Mouse (Mus musculus): ENCODE data around the gene Nanos1. TPM values are rescaled to one million over a fixed set of nuclear protein-coding genes. Genes with fewer than 3 reads are reported as not detected.

The Nanos1 gene
- polyA plus RNA-seq, 1 experiment from 2014 or later = 2.1 TPM

DNA sequence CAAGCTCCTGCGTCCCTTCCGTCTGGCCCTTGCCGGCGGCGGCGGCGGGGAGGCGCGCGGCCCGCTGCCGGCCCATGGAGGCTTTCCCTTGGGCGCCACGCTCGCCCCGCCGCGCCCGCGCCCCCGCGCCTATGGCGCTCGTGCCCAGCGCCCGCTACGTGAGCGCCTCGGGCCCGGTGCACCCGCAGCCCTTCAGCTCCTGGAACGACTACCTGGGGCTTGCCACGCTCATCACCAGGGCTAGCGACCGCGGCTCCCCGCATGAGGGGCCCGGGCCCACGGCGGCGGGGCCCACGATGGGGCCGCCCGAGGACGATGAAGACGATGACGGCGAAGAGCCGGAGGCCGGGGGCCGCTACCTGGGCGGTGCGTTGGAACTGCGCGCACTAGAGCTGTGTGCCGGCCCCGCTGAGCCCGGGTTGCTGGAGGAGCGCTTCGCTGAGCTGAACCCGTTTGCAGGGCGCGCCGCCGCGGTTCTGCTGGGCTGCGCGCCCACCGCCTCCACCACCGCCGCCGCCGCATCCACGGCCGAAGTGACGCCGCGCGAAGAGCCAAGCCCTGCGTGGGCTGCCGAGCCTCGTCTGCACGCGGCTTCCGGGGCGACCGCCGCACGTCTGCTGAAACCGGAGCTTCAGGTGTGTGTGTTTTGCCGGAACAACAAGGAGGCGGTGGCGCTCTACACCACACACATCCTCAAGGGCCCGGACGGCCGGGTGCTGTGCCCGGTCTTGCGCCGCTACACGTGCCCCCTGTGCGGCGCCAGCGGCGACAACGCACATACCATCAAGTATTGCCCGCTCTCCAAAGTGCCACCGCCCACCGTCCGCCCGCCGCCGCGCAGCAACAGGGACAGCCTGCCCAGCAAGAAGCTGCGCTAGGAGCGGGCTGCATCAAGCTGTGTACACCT lies 658 bp downstream of the Nanos1 start:
- Histone ChIP-seq H3K27me3 (no peaks in the 10 kb centered on the region), H3K4me2 (replicated peaks) (peak overlapping the region; percentile 100), H3K9me3 (replicated peaks) (no peaks in the 10 kb centered on the region), H3K4me3 (replicated peaks) (peak overlapping the region; percentile 80), H3K9ac (peak overlapping the region; percentile 45), H3K36me3 (peaks cover 9% of the 10 kb centered on the region), H3K4me1 (peaks cover 14% of the 10 kb centered on the region), H3K27ac (replicated peaks) (peak overlapping the region; percentile 39)
- peak; percentile 41 for ATAC-seq (ENCODE audit: insufficient number of reproducible peaks, low FRiP score, low TSS enrichment, low read depth)
- under 1% methylated on average over 92 of the region's 115 CpGs for WGBS

DNA sequence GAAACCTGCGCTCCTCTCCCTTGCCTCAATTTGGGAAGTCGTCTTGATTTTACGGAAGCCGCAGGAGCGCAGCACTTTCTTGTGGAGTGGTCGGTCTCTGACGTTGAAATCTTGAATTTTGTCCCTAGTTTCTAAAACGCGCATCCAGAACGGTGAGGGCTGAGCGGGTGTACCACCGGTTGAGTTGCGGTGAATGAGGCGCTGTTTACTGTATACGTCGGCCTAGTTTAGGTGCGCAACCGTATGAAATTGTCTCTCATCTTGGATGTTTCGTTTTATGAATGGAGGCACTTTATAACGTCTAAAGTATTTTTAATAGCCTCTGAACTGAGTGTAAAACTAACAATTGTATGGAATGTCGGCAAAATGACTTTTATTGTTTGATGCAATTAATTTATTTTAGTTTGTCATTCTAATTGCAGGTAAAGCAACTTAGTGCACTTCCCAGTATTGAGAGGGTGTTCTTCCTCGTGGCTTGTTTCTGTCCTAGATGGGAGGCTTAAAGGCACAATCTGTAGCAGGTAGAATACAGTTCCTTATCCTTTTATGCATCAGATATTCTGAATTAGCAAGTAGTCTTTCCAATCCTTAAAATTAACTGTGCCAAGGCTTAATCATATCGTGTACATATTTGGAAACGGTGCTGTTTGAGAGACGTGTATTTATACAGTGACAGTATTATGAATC lies 1.5 kb downstream of the Nanos1 start:
- 5% methylated on average over 25 of the region's 25 CpGs for WGBS
- H3K4me3 ChIP-seq (replicated peaks) = peak overlapping the region; percentile 80
- peak overlapping the region; percentile 100 for H3K4me2 ChIP-seq (replicated peaks)
- no peak overlapping the region for H3K27ac ChIP-seq (replicated peaks)
- H3K36me3 ChIP-seq = peaks cover 13% of the 10 kb centered on the region
- H3K27me3 ChIP-seq = no peaks in the 10 kb centered on the region
- H3K4me1 ChIP-seq = peaks cover 14% of the 10 kb centered on the region
- H3K9ac ChIP-seq = no peak overlapping the region; the same call in 1 of the 2 replicates
- no peak for ATAC-seq (ENCODE audit: insufficient number of reproducible peaks, low FRiP score, low TSS enrichment, low read depth)
- H3K9me3 ChIP-seq (replicated peaks) = no peaks in the 10 kb centered on the region

DNA sequence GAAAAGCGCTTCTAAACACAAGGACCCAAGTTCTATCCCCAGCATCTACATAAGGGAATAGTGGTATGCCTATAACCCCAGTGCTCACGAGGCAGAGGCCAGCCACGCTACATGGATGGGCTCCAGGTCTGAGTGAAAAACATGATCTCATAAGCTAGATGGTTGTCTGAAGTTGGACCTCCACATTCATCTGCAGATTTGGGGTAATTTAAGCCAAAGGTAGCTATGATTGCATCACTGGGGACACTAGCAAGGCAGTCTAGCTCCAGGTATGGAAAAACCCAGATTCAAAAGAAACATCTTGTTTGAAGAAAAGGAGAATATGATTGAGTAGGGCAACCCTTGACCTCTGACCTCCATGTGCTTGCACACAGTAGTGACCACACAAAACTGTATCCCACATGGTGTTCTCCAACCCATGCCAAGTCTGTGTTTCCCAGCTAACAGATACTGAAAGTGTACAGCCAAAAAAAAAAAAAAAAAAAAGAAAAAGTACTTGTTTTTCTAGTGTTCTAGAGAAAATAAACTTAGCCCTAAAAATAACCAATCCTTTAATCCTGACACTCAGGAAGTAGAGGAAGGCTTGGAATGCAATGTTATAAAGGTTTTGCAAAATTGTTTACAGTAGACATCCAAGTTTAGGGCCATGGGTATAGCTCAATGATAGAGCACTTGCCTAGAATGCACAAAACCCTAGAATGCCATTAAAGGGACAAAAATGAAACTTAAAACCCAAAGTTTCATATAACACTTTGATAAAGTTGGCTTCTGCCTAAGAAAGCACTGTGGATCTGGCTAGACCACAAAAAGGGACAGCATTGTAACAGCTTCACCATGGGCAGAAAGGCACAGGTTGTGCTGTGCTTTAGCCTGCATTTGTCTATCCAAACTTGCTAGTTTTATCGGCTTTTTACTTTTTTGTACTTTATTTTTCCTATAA lies 3.4 kb downstream of the Nanos1 start:
- Histone ChIP-seq H3K9me3 (replicated peaks) (no peaks in the 10 kb centered on the region), H3K27ac (replicated peaks) (no peak overlapping the region), H3K27me3 (no peaks in the 10 kb centered on the region), H3K4me1 (peaks cover 14% of the 10 kb centered on the region), H3K9ac (no peak overlapping the region), H3K36me3 (peaks cover 30% of the 10 kb centered on the region), H3K4me3 (replicated peaks) (no peak overlapping the region), H3K4me2 (replicated peaks) (no peak overlapping the region)
- no peak for ATAC-seq (ENCODE audit: insufficient number of reproducible peaks, low FRiP score, low TSS enrichment, low read depth)
- 67% methylated on average over 4 of the region's 4 CpGs for WGBS

DNA sequence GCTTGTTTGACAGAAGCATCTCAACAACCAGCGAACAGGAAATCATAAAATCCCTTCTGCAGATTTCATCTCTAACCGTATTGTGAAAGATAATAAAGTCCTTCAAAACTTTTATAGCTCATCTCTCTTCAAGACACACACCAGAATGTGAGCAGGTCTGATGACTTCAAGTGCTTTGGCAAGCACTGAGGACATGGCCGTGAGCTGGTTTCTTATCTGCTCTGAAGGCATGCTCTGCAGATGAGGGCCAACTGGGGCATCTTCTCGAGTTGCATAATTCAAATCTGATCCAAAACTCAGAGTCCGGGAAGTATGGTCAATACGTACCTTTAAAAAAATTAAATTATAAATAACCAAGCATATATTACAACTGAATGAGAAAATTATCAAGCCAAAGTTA lies 17.6 kb downstream of the Nanos1 start:
- Histone ChIP-seq H3K4me1 (no peaks in the 10 kb centered on the region), H3K4me3 (replicated peaks) (no peak overlapping the region), H3K9ac (no peak overlapping the region), H3K27ac (replicated peaks) (no peak overlapping the region), H3K36me3 (peaks cover 74% of the 10 kb centered on the region), H3K4me2 (replicated peaks) (no peak overlapping the region), H3K9me3 (replicated peaks) (no peaks in the 10 kb centered on the region), H3K27me3 (no peaks in the 10 kb centered on the region)
- WGBS = 86% methylated on average over 6 of the region's 6 CpGs
- no peak for ATAC-seq (ENCODE audit: insufficient number of reproducible peaks, low FRiP score, low TSS enrichment, low read depth)

DNA sequence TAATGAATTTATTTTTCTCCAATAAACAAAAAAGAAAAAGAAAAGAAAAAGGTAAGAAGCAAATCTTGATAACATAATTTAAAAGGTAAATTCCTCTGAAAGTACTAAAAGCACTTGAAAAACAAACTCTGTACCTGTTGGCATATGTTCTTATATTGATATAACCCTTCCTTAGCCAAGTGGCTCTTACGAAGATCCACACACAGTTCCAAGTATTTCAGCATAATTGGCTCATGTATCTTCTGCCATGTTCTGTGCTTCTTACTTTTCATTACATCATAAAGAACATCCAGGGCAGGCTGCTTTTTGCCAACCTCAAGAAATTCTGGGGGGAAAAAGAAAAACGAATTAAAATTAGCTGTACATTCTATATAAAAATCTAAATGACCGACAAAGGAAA lies 26.2 kb downstream of the Nanos1 start:
- H3K9me3 ChIP-seq (replicated peaks) = no peaks in the 10 kb centered on the region
- H3K27ac ChIP-seq (replicated peaks) = no peak overlapping the region
- ATAC-seq (ENCODE audit: insufficient number of reproducible peaks, low FRiP score, low TSS enrichment, low read depth) = no peak
- H3K27me3 ChIP-seq = no peaks in the 10 kb centered on the region
- WGBS = 84% methylated on average over 3 of the region's 3 CpGs
- H3K9ac ChIP-seq = no peak overlapping the region
- no peak overlapping the region for H3K4me2 ChIP-seq (replicated peaks)
- H3K4me3 ChIP-seq (replicated peaks) = no peak overlapping the region
- peaks cover 4% of the 10 kb centered on the region; the same call in 1 of the 2 replicates for H3K4me1 ChIP-seq
- peaks cover 23% of the 10 kb centered on the region for H3K36me3 ChIP-seq

DNA sequence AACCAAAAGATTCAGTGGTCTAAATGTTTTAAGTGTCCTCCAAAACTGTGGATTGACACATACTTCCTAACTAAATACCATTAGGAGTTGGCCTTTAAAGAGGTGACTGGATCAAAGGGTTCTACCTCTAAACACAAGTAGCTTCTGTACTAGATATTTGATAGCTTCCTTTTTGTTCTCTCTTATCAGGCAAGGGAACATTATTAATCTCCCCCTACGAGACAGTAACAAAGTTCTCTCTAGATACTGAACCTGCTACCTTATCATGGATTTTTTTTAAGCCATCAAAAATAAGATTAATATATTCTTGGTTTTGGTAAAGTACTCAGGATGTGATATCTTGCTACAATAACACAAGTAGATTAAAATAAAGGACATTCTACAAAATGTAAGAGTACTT lies 28.9 kb downstream of the Nanos1 start:
- Histone ChIP-seq H3K9ac (no peak overlapping the region), H3K4me1 (peaks cover 7% of the 10 kb centered on the region; the same call in 1 of the 2 replicates), H3K4me2 (replicated peaks) (no peak overlapping the region), H3K9me3 (replicated peaks) (no peaks in the 10 kb centered on the region), H3K36me3 (peaks cover 11% of the 10 kb centered on the region), H3K27ac (replicated peaks) (no peak overlapping the region), H3K27me3 (no peaks in the 10 kb centered on the region), H3K4me3 (replicated peaks) (no peak overlapping the region)
- WGBS = 58% methylated on average over 1 of the region's 1 CpGs
- no peak for ATAC-seq (ENCODE audit: insufficient number of reproducible peaks, low FRiP score, low TSS enrichment, low read depth)

DNA sequence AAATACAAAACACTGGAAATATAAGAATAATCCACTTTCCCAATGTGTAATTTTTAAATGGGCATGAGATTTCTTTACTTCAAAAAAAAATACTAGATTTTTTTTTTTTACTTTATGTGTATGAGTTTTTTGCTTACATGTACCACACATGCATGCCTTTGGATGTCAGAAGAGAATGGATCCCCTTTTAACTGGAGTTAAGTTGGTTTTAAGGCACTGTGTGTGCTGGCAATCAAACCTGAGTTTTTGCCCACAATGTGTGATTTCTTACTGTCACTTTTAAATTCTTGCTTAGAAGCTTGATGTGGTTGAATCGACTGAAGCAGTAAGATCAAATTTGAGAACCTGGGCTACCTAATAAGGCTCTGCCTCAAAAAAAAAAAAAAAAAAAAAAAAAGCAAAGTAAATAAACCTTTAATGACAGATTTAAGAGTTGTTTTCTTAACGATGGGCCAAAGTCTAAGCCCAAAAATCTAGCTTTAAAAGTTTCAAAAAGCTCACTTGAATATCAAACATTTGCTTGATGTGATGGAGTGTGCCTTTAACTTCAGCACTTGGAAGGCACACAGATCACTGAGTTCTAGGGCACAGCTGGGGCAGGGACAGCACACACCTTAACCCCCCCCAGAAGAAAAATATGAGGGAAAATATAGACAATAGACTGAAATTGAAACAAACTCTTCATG lies 31.8 kb downstream of the Nanos1 start:
- Histone ChIP-seq H3K27me3 (no peaks in the 10 kb centered on the region), H3K4me2 (replicated peaks) (0 out of 2 replicates have a peak overlapping the region, but pooled peaks have one; percentile 15), H3K27ac (replicated peaks) (no peak overlapping the region), H3K4me3 (replicated peaks) (no peak overlapping the region), H3K9me3 (replicated peaks) (no peaks in the 10 kb centered on the region), H3K4me1 (peaks cover 12% of the 10 kb centered on the region; the same call in 1 of the 2 replicates), H3K9ac (no peak overlapping the region), H3K36me3 (no peaks in the 10 kb centered on the region; the same call in 1 of the 2 replicates)
- no peak for ATAC-seq (ENCODE audit: insufficient number of reproducible peaks, low FRiP score, low TSS enrichment, low read depth)
- 49% methylated on average over 2 of the region's 2 CpGs for WGBS

DNA sequence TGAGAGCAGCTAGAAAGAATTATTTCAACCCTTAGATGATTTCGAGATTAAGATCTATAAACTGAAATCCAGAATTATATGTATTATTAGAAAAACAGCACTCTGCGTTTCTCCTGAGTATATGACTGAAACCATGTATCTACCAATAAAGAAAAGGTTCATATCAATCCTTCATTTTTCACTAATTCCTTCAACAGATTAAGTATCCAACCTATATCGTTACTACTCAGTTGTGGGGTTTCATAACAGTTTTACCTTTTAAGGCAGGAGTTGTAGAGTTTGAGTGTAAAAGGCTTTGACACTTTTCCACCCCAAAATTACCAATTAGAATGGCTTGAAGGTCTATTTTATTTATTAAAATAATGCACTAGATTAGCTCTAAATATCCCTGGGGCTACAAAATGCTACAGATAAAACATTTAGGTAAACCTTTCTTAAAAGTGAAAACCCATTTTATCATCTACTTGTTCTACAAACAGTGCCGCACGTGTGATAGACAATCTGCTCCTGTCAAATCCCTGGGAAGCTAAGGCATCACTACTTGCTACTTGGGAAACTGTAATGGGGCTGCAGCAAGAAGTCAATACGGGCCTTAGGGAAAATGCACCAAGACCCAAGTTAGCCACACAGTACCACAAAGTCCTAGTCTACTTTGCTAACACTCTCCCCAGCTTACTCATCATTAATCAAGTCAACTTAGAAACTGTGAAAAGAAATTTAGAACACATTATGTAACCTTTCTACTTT lies 32.6 kb downstream of the Nanos1 start:
- Histone ChIP-seq H3K36me3 (no peaks in the 10 kb centered on the region; the same call in 1 of the 2 replicates), H3K9ac (no peak overlapping the region; the same call in 1 of the 2 replicates), H3K9me3 (replicated peaks) (no peaks in the 10 kb centered on the region), H3K4me3 (replicated peaks) (peak overlapping the region; percentile 25), H3K27ac (replicated peaks) (no peak overlapping the region), H3K27me3 (no peaks in the 10 kb centered on the region), H3K4me2 (replicated peaks) (peak overlapping the region; percentile 59), H3K4me1 (peaks cover 12% of the 10 kb centered on the region; the same call in 1 of the 2 replicates)
- WGBS = 37% methylated on average over 6 of the region's 6 CpGs
- ATAC-seq (ENCODE audit: insufficient number of reproducible peaks, low FRiP score, low TSS enrichment, low read depth) = no peak

DNA sequence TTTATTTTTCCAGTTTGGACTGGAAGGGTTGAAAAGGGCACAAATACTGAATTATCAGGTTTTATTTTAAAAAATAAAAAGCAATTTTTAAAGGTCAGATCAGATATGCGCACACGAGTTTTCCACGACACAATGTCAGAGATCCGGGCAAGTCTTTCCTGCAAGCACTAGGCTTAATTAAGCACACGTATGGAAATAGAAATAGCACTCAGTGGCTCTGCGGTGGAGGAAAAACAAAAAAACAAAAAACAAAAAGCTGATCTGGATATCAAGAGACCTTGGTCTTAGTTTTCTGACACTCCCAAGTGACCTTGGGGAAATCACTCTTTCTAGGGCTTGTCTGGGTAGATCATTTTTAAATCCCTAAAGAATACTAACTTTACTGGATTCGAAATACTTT lies 33.7 kb downstream of the Nanos1 start:
- under 1% methylated on average over 7 of the region's 7 CpGs for WGBS
- no peak for ATAC-seq (ENCODE audit: insufficient number of reproducible peaks, low FRiP score, low TSS enrichment, low read depth)
- Histone ChIP-seq H3K9ac (peak overlapping the region; percentile 100), H3K36me3 (no peaks in the 10 kb centered on the region), H3K27ac (replicated peaks) (peak overlapping the region; percentile 99), H3K9me3 (replicated peaks) (no peaks in the 10 kb centered on the region), H3K4me1 (peaks cover 12% of the 10 kb centered on the region; the same call in 1 of the 2 replicates), H3K4me3 (replicated peaks) (peak overlapping the region; percentile 98), H3K27me3 (no peaks in the 10 kb centered on the region), H3K4me2 (replicated peaks) (peak overlapping the region; percentile 59)

All from embryonic facial prominence, embryonic 15.5 days (tissue).